ENCODE assay signal across 21 mouse cellular contexts in genomic region chr5:44217685-44218041, GRCm38 (mm10). TPM values are rescaled to one million over a fixed set of nuclear protein-coding genes. Genes with fewer than 3 reads are reported as not detected.
DNase-seq lines count a peak whose midpoint lies in the region; ATAC-seq lines count a peak whose summit lies in the region.
"Had no signal": no experiment of that assay in that cellular context is flagged by ENCODE, and none has a peak within 500 bp of the region (broad histone marks: within the 10 kb centered on the region; RNA-seq: fewer than 3 reads in every experiment).

No protein-coding gene starts in this region.

- DNase-seq in heart, adult 11 months, result peak; percentile 7
- DNase-seq in heart, adult 9 months (ENCODE audit: low spot score in 2 of 2), result no peak
- DNase-seq in thymus, postnatal 25 days, result peak; percentile 32
- DNase-seq in thymus, postnatal 4 days, result no peak
- peak; percentile 54 for DNase-seq in naive thymus-derived CD4-positive, alpha-beta T cell, adult 2 months (ENCODE audit: low read depth)
- DNase-seq in yolk sac, embryonic 10.5 days (ENCODE audit: low spot score), result no peak
- no peak for DNase-seq in heart, postnatal 14 days
- DNase-seq: adrenal gland, adult 2 months; adrenal gland, postnatal 36 days; cerebellum, adult 18-20 months; cerebellum, postnatal 14 days; gastrocnemius, adult 2 months; heart, postnatal 36 days; kidney, adult 11 months; kidney, postnatal 10 days; liver, postnatal 0 days; lung, postnatal 36 days had no signal

- intact Hi-C loops in heart, postnatal 14 days (cut with DNase I), result no loop called here

- ATAC-seq in inflammation-experienced regulatory T-cells, adult 6 months, result peak; percentile 59
- ATAC-seq: forebrain, embryonic 15.5 days; hindbrain, postnatal 0 days; liver, embryonic 12.5 days had no signal

RNA-seq across cellular contexts. Expression of gene Tapt1, which starts 8.8 kb away (rescaled TPM):
- polyA plus RNA-seq in inflammation-experienced regulatory T-cells, adult 6 months (2017; shearing (Covaris generic)), result 10 to 100 TPM in 2 of 3 experiments, 1 to 10 TPM in 1; 9.4 to 17.1 (median 15.0) TPM
- 10 to 100 TPM; 23.4 to 23.9 TPM for total RNA-seq in heart, postnatal 14 days (2021)

Comparison
In these comparisons a context has a peak if more than half of its experiments do, and no peak if none do; other contexts are left out.
1. DNase-seq: peak in heart, adult 11 months (single experiment), thymus, postnatal 25 days (single experiment) and naive thymus-derived CD4-positive, alpha-beta T cell, adult 2 months (single experiment); none in heart, adult 9 months (0 of 2), thymus, postnatal 4 days (single experiment), yolk sac, embryonic 10.5 days (single experiment) and heart, postnatal 14 days (0 of 2).